Mouse (Mus musculus) yolk sac, embryonic 10.5 days (tissue): ENCODE results near the gene Cabp1.
"Not testable (repeated sequence)": the region's sequence is repeated elsewhere in the genome, so short reads cannot be mapped to it uniquely, and the experiment has no call there.

Experiments
- DNase-seq: peaks from one replicate; pipeline ENCODE4 v3.0.0-alpha.2; 2017; ENCODE audit warnings: low spot score

Cabp1 gene

GRCm38 (mm10) chr5:115150991-115151390, 43.2 kb downstream of the Cabp1 start:
- no peak for DNase-seq

GRCm38 (mm10) chr5:115149675-115150459, 44.3 kb downstream of the Cabp1 start:
- DNase-seq: no peak

- DNase-seq: not testable (repeated sequence)
These were observed 45.3 kb downstream of the Cabp1 start for GRCm38 (mm10) chr5:115148872-115149271.

- no peak for DNase-seq
These were observed 45.8 kb downstream of the Cabp1 start for GRCm38 (mm10) chr5:115148378-115148777.

GRCm38 (mm10) chr5:115147388-115147787, 46.8 kb downstream of the Cabp1 start:
- no peak for DNase-seq

GRCm38 (mm10) chr5:115146747-115147130, 47.4 kb downstream of the Cabp1 start:
- DNase-seq: no peak

- DNase-seq: no peak
These were observed 48.0 kb downstream of the Cabp1 start for GRCm38 (mm10) chr5:115145976-115146746.

GRCm38 (mm10) chr5:115145253-115145968, 48.8 kb downstream of the Cabp1 start:
- DNase-seq: no peak

- DNase-seq: no peak
These were observed 49.7 kb downstream of the Cabp1 start for GRCm38 (mm10) chr5:115144471-115144870.

GRCm38 (mm10) chr5:115143552-115143951, 50.6 kb downstream of the Cabp1 start:
- no peak for DNase-seq

GRCm38 (mm10) chr5:115142166-115142697, 51.9 kb downstream of the Cabp1 start:
- DNase-seq: no peak

GRCm38 (mm10) chr5:115140726-115141125, 53.5 kb downstream of the Cabp1 start:
- DNase-seq: no peak

GRCm38 (mm10) chr5:115139124-115139523, 55.1 kb downstream of the Cabp1 start:
- DNase-seq: no peak

GRCm38 (mm10) chr5:115134234-115135165, 59.7 kb downstream of the Cabp1 start, which contains the start of gene Unc119b:
Gene Unc119b, minus strand, starts transcription at chr5:115134975.
- DNase-seq: peak; percentile 87

- peak; percentile 65 for DNase-seq
These were observed 60.7 kb downstream of the Cabp1 start for GRCm38 (mm10) chr5:115133358-115134066.

GRCm38 (mm10) chr5:115132465-115132864, 61.7 kb downstream of the Cabp1 start:
- DNase-seq: no peak

- DNase-seq: no peak
These were observed 64.9 kb downstream of the Cabp1 start for GRCm38 (mm10) chr5:115129328-115129727.

GRCm38 (mm10) chr5:115127421-115128179, 66.6 kb downstream of the Cabp1 start:
- no peak for DNase-seq

- DNase-seq: no peak
These were observed 67.4 kb downstream of the Cabp1 start for GRCm38 (mm10) chr5:115126578-115127312.
